Mouse (Mus musculus) thymus, adult 2 months (tissue): Measurements from ENCODE around the gene Lingo4.
A peak's percentile ranks its signal among the peaks of the same experiment; 100 is the strongest.

Source experiments
- CTCF ChIP-seq: fragments of 200-500 bp; IDR thresholded peaks from 2 replicates; pipeline ENCODE4 v1.5.1; 2012; ENCODE audit warnings: mild to moderate bottlenecking, control low read depth, low read length, moderate library complexity, borderline replicate concordance; ENCODE audit not compliant: control insufficient read depth, poor library complexity, insufficient read depth; ENCODE audit errors: extremely low read depth
- POLR2A ChIP-seq: fragments of 200-500 bp; IDR thresholded peaks from 2 replicates; pipeline ENCODE4 v1.6.1; 2012; ENCODE audit warnings: mild to moderate bottlenecking, low read length, control low read depth, moderate library complexity; ENCODE audit not compliant: control insufficient read depth, poor library complexity, insufficient read depth; ENCODE audit errors: extremely low read depth

GRCm38 (mm10) chr3:94442951-94443596 is 44.8 kb downstream of the Lingo4 start, which contains the start of gene Mrpl9:
- peak; percentile 57; the same call in 1 of the 2 replicates for TF ChIP-seq CTCF
- peak; percentile 88 for TF ChIP-seq POLR2A
